ENCODE assay signal across 8 mouse cellular contexts in the genomic region with DNA sequence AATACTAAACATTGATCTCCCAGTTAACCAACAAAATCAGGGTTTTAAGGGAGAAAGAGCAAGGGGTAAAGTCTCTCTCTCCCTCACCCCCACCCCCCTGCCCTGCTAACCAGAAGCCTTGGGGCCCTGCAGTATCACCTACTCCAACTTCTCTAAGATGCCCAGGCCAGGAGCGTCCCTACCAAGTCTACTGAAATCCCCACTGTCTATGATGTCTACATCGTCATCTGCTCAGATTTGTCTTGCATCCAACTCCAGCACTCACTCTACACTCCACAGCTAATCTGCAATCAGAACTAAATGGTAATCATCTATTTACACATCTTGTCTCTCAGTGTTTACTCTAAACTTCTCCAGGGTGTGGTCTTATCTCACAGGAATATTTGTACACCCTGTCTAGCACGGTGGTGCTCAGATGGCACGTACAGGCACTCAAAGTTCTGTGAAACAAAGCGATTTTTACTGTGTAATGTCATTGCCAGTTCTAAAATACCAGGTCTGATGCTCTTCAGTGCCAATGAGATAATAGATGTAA. TPM values are rescaled to one million over a fixed set of nuclear protein-coding genes. Genes with fewer than 3 reads are reported as not detected.
DNase-seq lines count a peak whose midpoint lies in the region; ATAC-seq and TF ChIP-seq lines count a peak whose summit lies in the region.

No protein-coding gene starts in this region.

- ATAC-seq in limb, embryonic 14.5 days (ENCODE audit: low FRiP score, low read depth): no peak
- ATAC-seq in stomach, embryonic 15.5 days (ENCODE audit: insufficient read depth, low FRiP score, low read depth): peak; percentile 6; the same call in 1 of the 2 replicates

- peak overlapping the region; percentile 91 for H3K4me3 ChIP-seq in forebrain, embryonic 10.5 days
- H3K4me3 ChIP-seq in limb, embryonic 14.5 days (replicated peaks; ENCODE audit: low read length): peak overlapping the region; percentile 81
- H3K4me3 ChIP-seq in stomach, embryonic 15.5 days (replicated peaks): peak overlapping the region; percentile 82

- no peaks in the 10 kb centered on the region for H3K9me3 ChIP-seq in forebrain, embryonic 10.5 days
- H3K9me3 ChIP-seq in limb, embryonic 14.5 days (ENCODE audit: control insufficient read depth, low read length): no peaks in the 10 kb centered on the region
- no peaks in the 10 kb centered on the region for H3K9me3 ChIP-seq in stomach, embryonic 15.5 days

- H3K4me2 ChIP-seq in limb, embryonic 14.5 days (replicated peaks; ENCODE audit: low read depth, low read length, severe bottlenecking): peak overlapping the region; percentile 73
- H3K4me2 ChIP-seq in stomach, embryonic 15.5 days: peak overlapping the region; percentile 65

- H3K4me1 ChIP-seq in forebrain, embryonic 10.5 days: peaks cover 28% of the 10 kb centered on the region
- H3K4me1 ChIP-seq in limb, embryonic 14.5 days (ENCODE audit: control insufficient read depth, insufficient read depth, low read length): peaks cover 5% of the 10 kb centered on the region; the same call in 1 of the 2 replicates
- 0 out of 2 replicates have a peak, but pooled peaks cover 6% of the 10 kb centered on the region for H3K4me1 ChIP-seq in stomach, embryonic 15.5 days

- no peaks in the 10 kb centered on the region for H3K27me3 ChIP-seq in forebrain, embryonic 10.5 days (ENCODE audit: poor library complexity, severe bottlenecking)
- H3K27me3 ChIP-seq in limb, embryonic 14.5 days (ENCODE audit: control insufficient read depth, insufficient read depth, low read length): no peaks in the 10 kb centered on the region
- H3K27me3 ChIP-seq in stomach, embryonic 15.5 days (replicated peaks): no peaks in the 10 kb centered on the region

- 48% methylated on average over 5 of the region's 5 CpGs for WGBS in forebrain, embryonic 10.5 days
- WGBS in limb, embryonic 14.5 days: 27% methylated on average over 5 of the region's 5 CpGs
- WGBS in stomach, embryonic 15.5 days: 13% methylated on average over 5 of the region's 5 CpGs

- TF ChIP-seq POLR2A in limb, embryonic 14.5 days (IDR thresholded peaks at IDR 0.05; ENCODE audit: borderline replicate concordance, extremely low read depth, insufficient read depth, insufficient read length): no peak

- peak overlapping the region; percentile 83 for H3K9ac ChIP-seq in limb, embryonic 14.5 days (ENCODE audit: low read depth, low read length, severe bottlenecking)
- peak overlapping the region; percentile 72; the same call in 1 of the 2 replicates for H3K9ac ChIP-seq in stomach, embryonic 15.5 days

- H3K36me3 ChIP-seq in forebrain, embryonic 10.5 days (replicated peaks): no peaks in the 10 kb centered on the region
- no peaks in the 10 kb centered on the region for H3K36me3 ChIP-seq in limb, embryonic 14.5 days (ENCODE audit: control insufficient read depth, insufficient read depth, low read length)
- no peaks in the 10 kb centered on the region for H3K36me3 ChIP-seq in stomach, embryonic 15.5 days

- DNase-seq in retina, embryonic 14.5 days (ENCODE audit: low spot score): peak; percentile 2
- no peak for DNase-seq in retina, postnatal 1 day
- DNase-seq in forebrain, embryonic 10.5 days (ENCODE audit: extremely low spot score, low spot score): no peak
- no peak for DNase-seq in limb, embryonic 14.5 days (ENCODE audit: low spot score)
- DNase-seq in cerebellum, adult 9-10 months: no peak
- no peak for DNase-seq in urinary bladder, postnatal 10 days (ENCODE audit: low spot score)
- DNase-seq in right cerebral cortex, postnatal 10 days (ENCODE audit: low spot score in 2 of 2): no peak

- H3K27ac ChIP-seq in forebrain, embryonic 10.5 days: peak overlapping the region; percentile 96
- no peak overlapping the region for H3K27ac ChIP-seq in limb, embryonic 14.5 days (replicated peaks; ENCODE audit: low read depth, low read length)
- H3K27ac ChIP-seq in stomach, embryonic 15.5 days: peak overlapping the region; percentile 97

RNA-seq across cellular contexts. Expression of a gene that starts 0.9 kb away (rescaled TPM):
- polyA plus RNA-seq in forebrain, embryonic 10.5 days (2016; fragmentation: Nextera tagmentation; extraction: Ambion mirVana): 96.7 and 98.2 TPM in 2 replicates
- polyA plus RNA-seq in limb, embryonic 14.5 days (2012; rRNA removed): 53.9 and 56.3 TPM in 2 replicates
- polyA plus RNA-seq in limb, embryonic 14.5 days (2014; fragmentation: Nextera tagmentation; extraction: Ambion mirVana): 82.3 and 83.2 TPM in 2 replicates
- polyA plus RNA-seq in stomach, embryonic 15.5 days (2015; fragmentation: Nextera tagmentation; extraction: Ambion mirVana): 105 and 126 TPM in 2 replicates
